Mouse (Mus musculus): ENCODE data around the gene Adcy1.
A peak's percentile ranks its signal among the peaks of the same experiment; 100 is the strongest.

The Adcy1 gene

DNA sequence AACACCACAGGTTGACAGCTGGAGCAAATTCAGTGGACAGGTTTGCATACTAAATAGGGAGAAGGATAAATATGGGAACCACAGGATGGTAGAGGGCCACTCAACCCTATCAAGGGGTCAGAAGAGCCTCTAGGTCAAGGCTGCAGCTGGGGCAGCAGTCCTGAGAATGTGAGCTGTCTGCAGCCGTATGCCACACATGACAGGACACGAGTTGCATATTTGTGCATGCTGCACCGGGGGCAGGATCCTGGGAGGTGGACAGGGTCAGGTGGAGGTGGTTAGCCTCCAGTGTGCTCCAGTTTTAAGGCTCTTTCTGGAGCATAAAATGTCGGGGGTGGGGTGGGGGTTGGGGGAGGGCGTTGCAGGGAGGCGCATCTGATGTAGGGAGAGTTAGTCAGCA, 8.3 kb downstream of the Adcy1 start:
- DNase-seq = no peak

DNA sequence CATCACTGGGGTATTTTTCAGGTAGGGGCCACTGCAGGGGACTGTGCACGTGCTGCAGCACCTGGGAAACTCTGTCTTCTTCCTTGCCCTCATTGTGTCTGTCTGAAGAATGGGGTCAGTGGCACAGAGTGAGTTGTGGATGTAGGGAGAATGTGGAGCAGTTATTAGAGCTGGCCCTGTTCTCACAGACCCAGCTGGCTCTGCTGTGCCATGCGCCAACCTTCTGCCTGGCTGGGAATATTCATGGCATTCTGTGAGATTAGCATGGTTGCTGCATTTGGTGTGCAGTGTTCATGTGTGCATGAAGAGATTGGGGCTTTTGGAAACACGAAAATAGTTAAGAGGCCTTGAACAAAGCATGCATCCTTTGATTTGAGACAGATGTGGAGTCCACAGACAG, 10.3 kb downstream of the Adcy1 start:
- DNase-seq = no peak

DNA sequence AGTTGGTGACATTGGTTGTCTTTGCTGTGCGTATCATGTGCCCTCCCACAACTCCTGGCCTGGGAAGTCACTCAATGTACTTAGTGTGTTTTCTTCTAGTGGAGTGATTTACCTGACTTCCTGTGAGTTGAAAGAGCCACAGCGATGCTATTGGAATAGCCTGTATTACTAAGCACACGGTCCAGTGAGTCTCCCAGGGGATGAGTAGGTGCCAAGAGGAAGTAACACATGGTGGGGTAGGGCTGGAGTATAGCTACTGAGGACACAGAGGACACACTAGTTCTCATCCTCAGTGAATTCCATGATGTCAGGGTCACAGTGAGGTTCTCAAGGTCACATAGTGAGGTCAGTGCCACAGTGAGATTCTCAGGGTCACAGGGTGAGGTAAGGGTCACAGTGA, 13.2 kb downstream of the Adcy1 start:
- no peak for DNase-seq

DNA sequence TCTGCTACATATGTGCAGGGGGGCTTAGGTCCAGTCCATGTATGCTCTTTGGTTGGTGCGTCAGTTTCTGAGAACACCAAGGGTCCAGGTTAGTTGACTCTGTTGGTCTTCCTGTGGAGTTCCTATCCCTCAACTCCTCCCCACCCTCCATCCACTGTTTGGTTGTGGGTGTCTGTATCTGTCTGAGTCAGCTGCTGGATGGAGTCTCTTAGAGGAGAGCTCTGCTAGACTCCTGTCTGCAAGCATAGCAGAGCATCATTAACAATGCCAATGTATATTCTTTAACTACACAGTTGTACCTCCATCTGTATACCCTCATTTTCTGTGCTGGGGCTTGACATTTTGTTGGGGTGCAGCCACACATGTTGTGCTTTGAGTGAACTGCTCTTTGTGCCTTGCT, 18.6 kb downstream of the Adcy1 start:
- no peak for DNase-seq

DNA sequence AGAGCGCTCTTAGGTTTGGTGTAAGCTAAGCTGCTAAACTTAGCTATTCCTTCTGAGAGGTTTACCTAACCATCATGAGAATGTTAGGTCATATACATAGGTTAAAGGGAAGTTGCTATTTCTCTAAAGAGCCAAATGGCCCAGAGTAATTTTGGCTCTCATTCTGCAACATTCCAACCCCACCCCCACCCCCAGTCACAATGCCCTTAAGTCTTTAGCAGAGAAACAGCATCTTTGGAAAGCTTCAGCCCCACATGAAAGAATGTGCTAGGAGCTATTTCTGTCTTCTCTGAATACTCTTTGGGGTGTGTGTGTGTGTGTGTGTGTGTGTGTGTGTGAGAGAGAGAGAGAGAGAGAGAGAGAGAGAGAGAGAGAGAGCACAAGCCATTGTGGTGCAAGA, 20.6 kb downstream of the Adcy1 start:
- DNase-seq = no peak

DNA sequence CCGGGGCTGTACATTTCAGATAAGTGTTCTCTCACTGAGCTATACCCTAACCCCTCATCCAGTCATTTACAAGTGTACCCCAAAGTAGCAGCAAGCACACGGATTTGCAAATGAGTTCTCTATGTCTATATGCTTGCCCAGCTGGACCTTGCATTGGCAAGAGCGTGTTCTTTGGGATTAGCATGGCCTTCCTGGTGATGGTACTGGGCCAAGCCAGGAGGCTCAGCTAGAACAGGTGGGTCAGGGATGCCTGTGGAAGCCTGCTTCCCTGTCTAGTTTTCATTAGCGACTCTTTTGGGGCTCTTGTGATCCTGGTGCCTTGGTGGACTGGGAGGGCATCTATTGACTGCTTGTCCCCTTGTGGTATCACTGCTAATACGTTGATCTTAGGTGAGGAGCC, 21.9 kb downstream of the Adcy1 start:
- DNase-seq = no peak

DNA sequence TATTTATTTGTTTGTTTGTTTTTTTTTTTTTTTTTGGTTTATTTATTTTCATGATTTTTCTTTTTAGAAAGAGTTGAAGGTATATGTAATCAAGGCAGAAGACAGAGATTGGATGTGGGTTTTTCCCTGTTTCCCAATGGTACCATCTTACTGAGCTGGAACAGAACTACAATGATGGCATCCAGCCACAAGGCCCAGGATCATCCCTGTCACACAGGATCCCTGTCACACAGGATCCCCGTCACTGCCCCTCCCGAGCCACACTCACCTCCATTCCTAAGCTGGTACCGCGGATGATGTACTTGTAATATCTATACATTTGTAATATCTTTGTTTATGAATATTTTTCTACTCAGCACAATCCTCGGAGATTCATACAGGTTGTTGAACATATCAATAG, 27.8 kb downstream of the Adcy1 start:
- DNase-seq = no peak

DNA sequence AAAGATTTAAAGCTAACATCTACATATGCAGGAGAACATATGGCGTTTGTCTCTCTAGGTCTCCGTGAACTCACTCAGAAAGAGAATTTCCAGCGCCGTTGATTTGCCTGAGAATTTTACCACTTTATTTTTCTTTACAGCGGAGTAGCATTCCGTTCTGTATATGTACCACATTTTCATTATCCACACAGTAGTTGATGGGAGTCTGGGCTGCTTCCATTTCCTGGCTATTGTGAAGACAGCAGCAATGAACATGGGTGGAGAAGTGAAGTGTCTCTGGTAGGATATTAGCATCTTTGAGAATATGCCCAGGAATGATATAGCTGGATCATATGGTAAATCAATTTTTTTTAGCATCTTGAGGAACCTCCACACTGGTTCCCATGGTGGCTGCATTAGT, 31.6 kb downstream of the Adcy1 start:
- no peak for DNase-seq

DNA sequence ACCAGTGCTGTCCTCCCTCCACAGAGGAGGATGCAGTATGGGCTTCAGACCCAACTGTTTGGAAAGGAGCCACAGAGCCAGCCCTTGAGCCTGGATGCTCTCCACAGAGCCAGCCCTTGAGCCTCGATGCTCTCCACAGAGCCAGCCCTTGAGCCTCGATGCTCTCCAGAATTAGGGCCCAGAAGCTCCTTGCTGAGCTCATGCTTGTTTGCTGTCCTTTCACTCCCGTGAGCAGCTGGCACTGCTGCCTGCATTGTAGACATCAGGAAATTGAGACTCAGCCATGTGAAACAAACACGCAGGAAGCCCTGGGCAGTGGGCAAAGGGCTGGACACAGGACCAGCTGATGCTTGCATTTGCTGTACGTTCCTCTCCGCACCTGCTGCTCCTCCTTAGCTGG, 38.4 kb downstream of the Adcy1 start:
- peak; percentile 59 for DNase-seq

- no peak for DNase-seq
Measured at GRCm38 (mm10) chr11:7102256-7103194, 39.2 kb downstream of the Adcy1 start.

GRCm38 (mm10) chr11:7105337-7105736, 42.0 kb downstream of the Adcy1 start:
- DNase-seq = no peak

GRCm38 (mm10) chr11:7109131-7109530, 45.8 kb downstream of the Adcy1 start:
- peak; percentile 68 for DNase-seq

- no peak for DNase-seq
Measured at GRCm38 (mm10) chr11:7113046-7113445, 49.8 kb downstream of the Adcy1 start.

DNA sequence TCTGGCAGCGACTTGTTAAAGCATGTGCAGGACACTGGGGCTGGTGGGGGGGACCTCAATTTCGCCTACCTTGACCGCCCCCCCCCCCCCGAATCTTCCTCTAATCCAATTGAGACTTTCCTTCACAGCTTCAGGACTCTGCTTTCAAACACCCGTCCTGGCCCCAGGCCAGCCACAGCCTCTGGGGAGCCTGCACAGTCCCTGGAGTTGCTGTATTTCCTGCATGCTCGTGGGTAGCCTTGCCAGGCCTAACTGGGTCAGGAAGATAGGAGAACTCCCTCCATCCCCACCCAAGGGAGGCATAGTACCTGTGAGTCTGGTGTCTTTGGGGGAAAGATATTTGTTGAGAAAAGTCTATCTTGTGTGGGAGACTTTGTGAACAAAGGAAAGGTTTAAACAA, 50.4 kb downstream of the Adcy1 start:
- peak; percentile 60 for DNase-seq

GRCm38 (mm10) chr11:7114312-7114711, 51.0 kb downstream of the Adcy1 start:
- no peak for DNase-seq

DNA sequence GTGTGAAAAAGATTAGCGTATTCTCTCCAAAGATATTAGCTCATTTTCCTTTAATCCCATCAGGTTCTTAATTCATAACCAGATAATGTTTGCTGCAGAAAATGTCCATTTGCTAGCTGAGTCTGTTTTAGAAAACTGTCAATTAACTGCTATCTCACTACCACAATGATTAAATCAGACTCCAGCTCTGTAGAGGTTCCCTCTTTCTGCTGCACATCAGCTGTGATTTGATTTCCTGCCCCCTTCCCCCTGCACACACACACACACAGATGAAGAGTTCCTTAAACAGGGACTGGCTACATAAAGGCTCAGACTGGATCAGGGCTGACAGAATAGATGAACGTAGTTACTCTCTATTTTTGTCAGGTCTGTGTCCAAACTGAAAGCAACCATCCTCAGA, 53.4 kb downstream of the Adcy1 start:
- no peak for DNase-seq

DNA sequence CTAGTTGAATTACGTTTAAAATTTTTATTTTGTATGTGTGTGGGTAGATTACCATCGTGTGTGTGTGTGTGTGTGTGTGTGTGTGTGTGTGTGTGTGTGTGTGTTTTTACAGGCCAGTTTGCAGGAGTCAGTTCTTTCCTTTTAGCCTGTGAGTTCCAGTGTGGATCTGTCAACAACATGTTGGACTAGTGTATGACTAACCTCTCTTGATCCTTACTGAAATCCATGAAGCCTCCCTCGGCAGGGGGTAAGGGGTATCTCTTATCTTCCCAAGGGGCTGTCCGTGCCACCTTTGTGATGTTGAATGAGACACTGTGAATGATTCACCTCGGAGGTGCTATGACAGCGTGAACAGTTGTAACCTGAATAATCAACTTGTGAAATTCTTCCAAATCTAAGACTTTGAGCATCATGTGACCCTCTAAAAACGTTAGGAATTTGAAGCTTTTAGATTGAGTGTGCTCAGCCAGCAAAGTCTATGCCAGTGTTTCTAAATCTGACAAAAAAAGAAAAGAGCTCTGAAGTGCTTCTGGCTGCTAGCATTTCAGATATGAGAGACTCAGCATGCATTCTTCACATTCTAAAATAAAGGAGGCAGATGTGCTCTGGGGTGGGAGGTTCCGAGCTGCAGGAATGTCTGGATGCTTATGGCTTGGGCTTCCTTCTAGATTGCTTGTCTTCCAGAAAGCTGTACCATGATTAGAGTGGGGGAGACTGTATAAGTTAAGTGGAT, 66.2 kb downstream of the Adcy1 start:
- DNase-seq = no peak

GRCm38 (mm10) chr11:7132736-7133387, 69.6 kb downstream of the Adcy1 start:
- peak; percentile 76 for DNase-seq

- DNase-seq = no peak
Measured at GRCm38 (mm10) chr11:7133736-7134135, 70.4 kb downstream of the Adcy1 start.

DNA sequence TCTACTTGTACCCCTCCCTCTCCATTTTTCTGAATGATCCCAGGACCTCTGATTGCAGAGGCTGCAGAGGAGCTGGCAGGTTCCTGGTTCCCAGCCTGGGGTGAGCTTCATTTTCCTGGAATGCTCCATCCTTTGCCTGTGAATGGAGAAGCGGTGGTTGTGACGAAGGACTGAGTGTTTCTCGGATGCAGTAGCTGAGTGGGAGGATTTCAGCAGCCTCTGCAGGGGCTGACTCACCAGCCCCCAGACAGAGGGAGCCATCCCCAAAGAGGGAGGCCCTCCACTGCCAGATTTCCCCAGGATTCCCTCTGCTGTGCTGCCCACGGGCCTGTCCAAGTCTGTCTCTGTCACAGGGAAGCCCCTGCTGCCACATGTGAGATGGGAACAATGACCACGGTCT, 71.0 kb downstream of the Adcy1 start:
- no peak for DNase-seq

DNA sequence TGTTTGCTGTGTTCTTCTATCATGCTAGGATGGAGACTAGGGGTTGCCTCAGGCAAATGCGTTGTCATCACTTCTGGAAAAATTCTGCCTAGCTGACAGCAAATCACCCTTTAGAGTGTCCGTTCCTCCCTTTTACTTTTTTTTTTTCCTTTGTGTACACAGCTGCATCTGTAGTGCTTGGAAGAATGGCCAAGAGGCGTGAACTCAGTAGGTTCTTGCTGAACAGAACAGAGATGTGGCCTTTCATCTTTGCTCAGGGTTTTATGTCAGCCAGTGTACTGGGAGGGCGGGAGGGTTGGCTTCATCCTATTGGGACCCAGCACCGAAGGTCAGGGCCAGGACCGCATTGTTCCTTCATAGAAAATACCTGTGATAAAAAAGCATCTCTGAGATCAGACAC, 72.0 kb downstream of the Adcy1 start:
- no peak for DNase-seq

- no peak for DNase-seq
Measured at GRCm38 (mm10) chr11:7135763-7136162, 72.5 kb downstream of the Adcy1 start.

GRCm38 (mm10) chr11:7136246-7136855, 73.1 kb downstream of the Adcy1 start:
- DNase-seq = no peak
